Mouse (Mus musculus): ENCODE results near the gene Cyp4f39. TPM values are rescaled to one million over a fixed set of nuclear protein-coding genes. Genes with fewer than 3 reads are reported as not detected.
A peak's percentile ranks its signal among the peaks of the same experiment; 100 is the strongest.
"Not testable (repeated sequence)": the region's sequence is repeated elsewhere in the genome, so short reads cannot be mapped to it uniquely, and the experiment has no call there.

The Cyp4f39 gene
- polyA plus RNA-seq, 1 experiment from 2014 or later: 0.99 TPM

DNA sequence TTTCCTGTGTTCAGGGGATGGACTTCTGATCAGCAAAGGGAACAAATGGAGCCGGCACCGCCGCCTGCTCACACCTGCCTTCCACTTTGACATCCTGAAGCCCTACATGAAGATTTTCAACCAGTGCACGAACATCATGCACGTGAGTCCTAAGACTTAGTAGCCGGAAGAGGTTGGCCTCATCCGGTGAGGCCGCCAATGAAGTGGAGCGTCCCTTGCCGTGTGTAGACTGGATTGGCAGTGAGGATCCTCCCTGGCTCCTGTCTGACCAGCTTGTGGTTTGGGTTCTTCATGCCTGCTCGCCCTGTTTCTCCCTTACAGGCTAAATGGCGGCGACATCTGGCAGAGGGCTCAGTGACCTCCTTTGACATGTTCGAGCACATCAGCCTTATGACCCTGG lies 29.2 kb downstream of the Cyp4f39 start:
- WGBS: 84% methylated on average over 14 of the region's 14 CpGs

DNA sequence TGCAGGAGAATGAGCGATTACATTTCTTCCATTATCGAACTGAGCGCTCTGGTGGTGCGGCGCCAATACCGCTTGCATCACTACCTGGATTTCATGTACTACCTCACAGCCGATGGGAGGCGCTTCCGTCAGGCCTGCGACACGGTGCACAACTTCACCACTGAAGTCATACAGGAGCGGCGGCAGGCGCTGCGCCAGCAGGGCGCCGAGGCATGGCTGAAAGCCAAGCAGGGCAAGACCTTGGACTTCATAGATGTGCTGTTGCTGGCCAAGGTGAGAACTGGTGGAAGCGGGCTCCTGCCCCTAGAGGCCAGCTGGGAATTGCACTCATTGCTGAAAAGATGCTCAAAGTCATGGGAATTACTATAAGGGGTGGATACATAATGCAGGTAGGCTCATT lies 30.7 kb downstream of the Cyp4f39 start:
- Histone ChIP-seq H3K9ac (no peak overlapping the region), H3K9me3 (ENCODE audit: control insufficient read depth, low read length) (no peaks in the 10 kb centered on the region), H3K4me3 (replicated peaks; ENCODE audit: low read length) (peak overlapping the region; percentile 15), H3K4me1 (replicated peaks; ENCODE audit: control insufficient read depth, insufficient read depth, low read length) (no peaks in the 10 kb centered on the region), H3K4me2 (replicated peaks) (peak overlapping the region; percentile 35), H3K36me3 (replicated peaks; ENCODE audit: control insufficient read depth, insufficient read depth) (no peaks in the 10 kb centered on the region), H3K27me3 (ENCODE audit: control insufficient read depth, insufficient read depth, low read length) (no peaks in the 10 kb centered on the region), H3K27ac (no peak overlapping the region)
- peak; percentile 57 for ATAC-seq (ENCODE audit: low FRiP score)
- 15% methylated on average over 18 of the region's 18 CpGs for WGBS
- peak; percentile 73 for DNase-seq (ENCODE audit: low spot score)

More for the DNA sequence above, 29.2 kb downstream of the Cyp4f39 start:
- no peaks in the 10 kb centered on the region for H3K36me3 ChIP-seq (replicated peaks; ENCODE audit: control insufficient read depth, insufficient read depth)
- no peak overlapping the region for H3K9ac ChIP-seq
- DNase-seq (ENCODE audit: low spot score) (no peak), ATAC-seq (ENCODE audit: low FRiP score) (no peak)
- no peaks in the 10 kb centered on the region for H3K9me3 ChIP-seq (ENCODE audit: control insufficient read depth, low read length)
- no peaks in the 10 kb centered on the region for H3K27me3 ChIP-seq (ENCODE audit: control insufficient read depth, insufficient read depth, low read length)
- no peaks in the 10 kb centered on the region for H3K4me1 ChIP-seq (replicated peaks; ENCODE audit: control insufficient read depth, insufficient read depth, low read length)
- no peak overlapping the region for H3K4me2 ChIP-seq (replicated peaks)
- H3K27ac ChIP-seq: no peak overlapping the region
- H3K4me3 ChIP-seq (replicated peaks; ENCODE audit: low read length): no peak overlapping the region

DNA sequence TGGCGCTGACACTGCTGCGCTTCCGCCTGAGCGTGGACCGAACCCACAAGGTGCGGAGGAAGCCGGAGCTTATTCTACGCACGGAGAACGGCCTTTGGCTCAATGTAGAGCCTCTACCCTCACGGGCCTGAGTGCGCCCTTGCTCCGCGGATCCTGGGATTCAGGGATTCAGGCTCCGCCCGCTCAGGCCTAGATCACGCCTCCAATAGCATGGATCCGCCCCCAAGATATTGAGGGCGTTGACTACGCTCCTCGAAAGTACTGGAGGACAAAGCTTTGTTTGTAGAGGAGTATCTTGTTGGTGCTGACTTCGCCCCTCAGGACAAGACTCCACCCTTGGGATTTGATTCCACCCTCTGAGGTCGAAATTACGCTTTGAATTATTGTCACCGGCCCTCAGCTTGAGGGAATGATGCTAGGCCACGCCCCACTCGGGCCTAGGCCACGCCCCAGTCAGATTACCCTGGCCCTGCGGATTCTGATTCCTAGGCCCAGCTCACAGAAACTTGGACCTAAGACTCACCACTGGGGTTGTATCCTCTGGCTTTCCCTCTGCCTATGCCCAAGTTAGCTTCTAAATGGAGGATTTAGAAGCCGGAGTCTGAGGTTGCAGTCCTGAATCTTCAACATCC lies 39.9 kb downstream of the Cyp4f39 start:
- WGBS: 8% methylated on average over 30 of the region's 30 CpGs
- peaks cover 5% of the 10 kb centered on the region; the same call in 1 of the 2 replicates for H3K27me3 ChIP-seq (ENCODE audit: control insufficient read depth, insufficient read depth, low read length)
- H3K4me3 ChIP-seq (replicated peaks; ENCODE audit: low read length): peak overlapping the region; percentile 21
- no peaks in the 10 kb centered on the region for H3K9me3 ChIP-seq (ENCODE audit: control insufficient read depth, low read length)
- DNase-seq (ENCODE audit: low spot score): no peak
- no peak for ATAC-seq (ENCODE audit: low FRiP score)
- peak overlapping the region; percentile 49; the same call in 1 of the 2 replicates for H3K9ac ChIP-seq
- no peaks in the 10 kb centered on the region for H3K36me3 ChIP-seq (replicated peaks; ENCODE audit: control insufficient read depth, insufficient read depth)
- peak overlapping the region; percentile 41 for H3K4me2 ChIP-seq (replicated peaks)
- H3K4me1 ChIP-seq (replicated peaks; ENCODE audit: control insufficient read depth, insufficient read depth, low read length): no peaks in the 10 kb centered on the region
- H3K27ac ChIP-seq: no peak overlapping the region

DNA sequence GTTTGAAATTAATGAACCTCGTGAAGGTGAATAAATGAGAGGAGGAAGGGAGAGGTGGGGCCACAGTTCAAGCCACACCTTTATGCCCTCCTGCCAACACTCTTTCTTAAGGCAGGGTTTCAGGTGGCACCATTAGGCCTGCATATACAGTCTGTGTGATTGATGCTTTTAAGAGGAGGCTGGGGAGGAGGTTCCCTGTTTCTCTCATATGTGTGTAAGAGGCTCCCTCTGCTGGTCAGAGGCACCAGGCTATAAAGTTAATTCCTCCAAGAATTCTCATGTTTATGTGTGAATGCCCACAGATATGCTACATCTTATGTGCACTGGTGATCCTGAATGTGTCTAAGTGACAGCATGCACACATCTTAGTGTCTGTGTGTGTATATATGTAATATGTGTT lies 42.1 kb downstream of the Cyp4f39 start:
- WGBS: 67% methylated on average over 1 of the region's 1 CpGs
- H3K27me3 ChIP-seq (ENCODE audit: control insufficient read depth, insufficient read depth, low read length): peaks cover 5% of the 10 kb centered on the region; the same call in 1 of the 2 replicates
- H3K4me2 ChIP-seq (replicated peaks): no peak overlapping the region
- H3K4me3 ChIP-seq (replicated peaks; ENCODE audit: low read length): no peak overlapping the region
- ATAC-seq (ENCODE audit: low FRiP score) (peak; percentile 60; the same call in 1 of the 2 replicates), DNase-seq (ENCODE audit: low spot score) (peak; percentile 83)
- no peak overlapping the region for H3K9ac ChIP-seq
- H3K9me3 ChIP-seq (ENCODE audit: control insufficient read depth, low read length): no peaks in the 10 kb centered on the region
- no peak overlapping the region for H3K27ac ChIP-seq
- H3K4me1 ChIP-seq (replicated peaks; ENCODE audit: control insufficient read depth, insufficient read depth, low read length): no peaks in the 10 kb centered on the region
- no peaks in the 10 kb centered on the region for H3K36me3 ChIP-seq (replicated peaks; ENCODE audit: control insufficient read depth, insufficient read depth)

DNA sequence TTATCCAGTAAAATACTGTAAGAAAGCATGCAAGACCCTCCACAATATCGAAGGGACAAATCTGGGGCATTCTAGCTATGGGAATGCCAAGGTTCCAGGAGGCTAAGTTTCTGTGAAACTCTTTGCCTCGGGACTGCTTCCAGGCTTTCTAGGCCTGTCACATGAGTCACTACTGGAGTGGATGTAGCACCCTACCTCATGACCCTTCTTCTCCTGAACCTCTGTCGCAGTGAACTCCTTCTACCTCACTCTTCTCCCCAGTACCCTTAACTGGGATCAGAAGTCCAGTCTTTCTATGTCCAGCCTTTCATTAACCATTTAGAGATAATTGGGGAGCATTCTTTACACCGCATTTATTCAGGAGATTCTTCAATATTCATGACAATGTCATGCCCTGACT lies 48.0 kb downstream of the Cyp4f39 start:
- H3K27me3 ChIP-seq (ENCODE audit: control insufficient read depth, insufficient read depth, low read length); H3K4me1 ChIP-seq (replicated peaks; ENCODE audit: control insufficient read depth, insufficient read depth, low read length); ATAC-seq (ENCODE audit: low FRiP score); H3K27ac ChIP-seq; H3K4me2 ChIP-seq (replicated peaks); DNase-seq (ENCODE audit: low spot score); H3K9ac ChIP-seq; H3K36me3 ChIP-seq (replicated peaks; ENCODE audit: control insufficient read depth, insufficient read depth); H3K9me3 ChIP-seq (ENCODE audit: control insufficient read depth, low read length); H3K4me3 ChIP-seq (replicated peaks; ENCODE audit: low read length): not testable (repeated sequence)
- WGBS: 89% methylated on average over 4 of the region's 4 CpGs

DNA sequence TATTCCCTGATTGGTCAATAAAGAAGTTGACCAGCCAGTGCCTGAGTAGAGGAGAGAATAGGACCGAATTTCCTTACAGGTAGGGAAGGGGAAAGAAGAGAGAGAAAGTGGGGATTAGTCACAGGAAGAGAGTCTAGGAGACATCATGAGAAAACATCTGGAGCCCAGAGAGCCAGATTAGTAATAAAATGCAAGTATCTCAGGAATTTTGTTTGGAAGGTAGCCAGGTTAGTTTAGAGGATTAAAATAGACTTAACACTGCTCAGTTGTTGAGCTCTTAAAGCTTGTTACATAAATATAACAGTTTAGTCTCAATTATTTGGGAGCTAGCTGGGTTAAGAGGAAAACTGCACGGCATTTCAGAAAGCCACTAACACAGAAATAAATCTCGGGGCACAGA lies 48.5 kb downstream of the Cyp4f39 start:
- Histone ChIP-seq H3K36me3 (replicated peaks; ENCODE audit: control insufficient read depth, insufficient read depth) (no peaks in the 10 kb centered on the region), H3K27ac (no peak overlapping the region), H3K4me3 (replicated peaks; ENCODE audit: low read length) (no peak overlapping the region), H3K9me3 (ENCODE audit: control insufficient read depth, low read length) (no peaks in the 10 kb centered on the region), H3K4me1 (replicated peaks; ENCODE audit: control insufficient read depth, insufficient read depth, low read length) (peaks cover 9% of the 10 kb centered on the region; the same call in 1 of the 2 replicates), H3K4me2 (replicated peaks) (no peak overlapping the region), H3K9ac (no peak overlapping the region), H3K27me3 (ENCODE audit: control insufficient read depth, insufficient read depth, low read length) (no peaks in the 10 kb centered on the region)
- DNase-seq (ENCODE audit: low spot score) (no peak), ATAC-seq (ENCODE audit: low FRiP score) (no peak)
- 77% methylated on average over 3 of the region's 3 CpGs for WGBS

DNA sequence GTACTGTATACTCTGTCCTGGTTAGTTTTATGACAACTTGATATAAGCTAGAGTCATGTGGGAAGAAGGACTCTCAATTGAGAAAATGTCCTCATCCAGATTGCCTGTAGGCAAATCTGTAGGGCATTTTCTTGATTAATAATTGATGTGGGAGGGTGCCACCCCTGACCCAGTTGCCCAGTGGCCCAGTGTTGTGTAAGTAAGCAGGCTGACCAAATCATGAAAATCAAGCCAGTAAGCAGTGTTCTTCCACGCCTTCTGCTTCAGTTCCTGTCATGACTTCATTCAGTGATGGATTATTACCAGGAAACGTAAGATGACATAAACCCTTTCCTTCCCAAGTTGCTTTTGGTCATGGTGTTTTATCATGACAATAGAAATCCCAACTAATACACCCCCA lies 50.6 kb downstream of the Cyp4f39 start:
- Histone ChIP-seq H3K27ac (no peak overlapping the region), H3K4me1 (replicated peaks; ENCODE audit: control insufficient read depth, insufficient read depth, low read length) (peaks cover 18% of the 10 kb centered on the region; the same call in 1 of the 2 replicates), H3K4me2 (replicated peaks) (no peak overlapping the region), H3K36me3 (replicated peaks; ENCODE audit: control insufficient read depth, insufficient read depth) (no peaks in the 10 kb centered on the region), H3K9ac (no peak overlapping the region), H3K9me3 (ENCODE audit: control insufficient read depth, low read length) (no peaks in the 10 kb centered on the region), H3K27me3 (ENCODE audit: control insufficient read depth, insufficient read depth, low read length) (no peaks in the 10 kb centered on the region), H3K4me3 (replicated peaks; ENCODE audit: low read length) (no peak overlapping the region)
- 71% methylated on average over 2 of the region's 2 CpGs for WGBS
- no peak for ATAC-seq (ENCODE audit: low FRiP score)
- no peak for DNase-seq (ENCODE audit: low spot score)

DNA sequence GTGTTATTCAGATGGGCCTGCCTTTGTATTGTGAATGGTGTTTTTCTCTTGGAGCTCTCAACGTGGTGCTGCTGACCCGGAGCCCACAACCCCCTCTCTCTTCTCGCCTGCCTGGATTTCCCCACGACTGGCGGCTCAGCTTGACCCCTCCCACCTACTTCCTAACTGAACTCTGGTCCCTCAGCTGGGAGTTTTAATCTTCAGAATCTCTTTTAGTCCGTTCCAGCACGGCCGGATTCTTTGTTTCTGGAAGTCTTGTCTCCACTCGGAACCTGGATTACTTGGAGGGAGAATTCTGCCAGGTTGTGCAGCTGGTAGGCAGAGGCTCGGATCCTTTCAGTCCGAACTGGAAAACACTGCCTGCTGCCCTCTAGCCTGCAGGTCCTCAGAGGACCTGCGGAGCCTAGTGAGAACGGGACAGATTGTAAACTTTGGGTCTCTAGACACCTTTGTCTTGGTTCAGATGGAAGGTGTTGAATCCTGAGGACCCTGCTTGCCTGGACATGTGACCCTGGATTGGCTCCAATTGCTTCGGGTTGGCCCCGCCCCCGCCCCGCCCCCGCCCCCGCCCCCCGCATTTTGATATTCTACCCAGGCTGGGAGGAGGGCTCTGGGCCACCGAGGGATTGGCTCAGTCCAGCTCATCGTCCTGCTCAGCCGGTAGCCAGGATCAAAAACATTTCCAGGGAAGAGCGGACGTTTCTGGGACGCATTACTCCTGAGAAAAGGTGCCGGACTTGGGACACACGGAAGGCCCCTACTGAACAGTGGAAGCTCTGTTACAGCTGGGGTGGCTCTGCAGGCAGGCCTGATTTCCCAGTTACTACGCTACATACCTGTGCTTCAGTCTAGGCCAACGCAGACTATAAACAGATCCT lies 53.6 kb downstream of the Cyp4f39 start, which contains the start of gene Cyp4f17:
TSS of gene Cyp4f17 (plus strand) at position 200 of the 878 bp plus-strand sequence.
- peak; percentile 59 for DNase-seq (ENCODE audit: low spot score)
- Histone ChIP-seq H3K27me3 (ENCODE audit: control insufficient read depth, insufficient read depth, low read length) (no peaks in the 10 kb centered on the region), H3K36me3 (replicated peaks; ENCODE audit: control insufficient read depth, insufficient read depth) (no peaks in the 10 kb centered on the region), H3K9ac (peak within 1 kb of the TSS; percentile 73), H3K4me3 (replicated peaks; ENCODE audit: low read length) (peak within 1 kb of the TSS; percentile 34), H3K4me1 (replicated peaks; ENCODE audit: control insufficient read depth, insufficient read depth, low read length) (peaks cover 18% of the 10 kb centered on the region; the same call in 1 of the 2 replicates), H3K27ac (peak within 1 kb of the TSS; percentile 57), H3K9me3 (ENCODE audit: control insufficient read depth, low read length) (no peaks in the 10 kb centered on the region), H3K4me2 (replicated peaks) (peak within 1 kb of the TSS; percentile 62)
- peak; percentile 88 for ATAC-seq (ENCODE audit: low FRiP score)
- WGBS: under 1% methylated on average over 30 of the region's 30 CpGs

DNA sequence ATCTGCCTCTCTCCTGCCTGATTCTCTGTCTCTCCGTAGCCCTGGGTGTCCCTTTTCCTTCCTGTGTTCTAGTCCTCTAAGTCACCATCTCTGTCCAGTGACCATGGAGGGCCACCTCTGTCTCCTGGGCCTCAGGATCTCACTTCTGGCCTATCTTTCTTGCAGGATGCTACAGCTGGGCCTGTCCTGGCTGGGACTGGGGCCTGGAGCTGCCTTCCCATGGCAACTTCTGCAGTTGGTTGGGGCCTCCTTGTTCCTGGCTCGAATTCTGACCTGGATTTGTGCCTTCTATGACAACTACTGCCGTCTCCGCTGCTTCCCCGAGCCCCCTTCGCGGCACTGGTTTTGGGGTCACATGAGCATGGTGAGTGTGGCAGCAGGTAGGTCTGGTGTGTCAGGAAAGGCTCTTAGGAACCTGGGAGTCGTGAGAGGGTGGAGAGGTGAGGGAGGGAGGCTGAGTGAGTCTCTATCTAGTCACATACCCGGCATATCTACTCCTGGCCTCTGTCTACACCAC lies 54.3 kb downstream of the Cyp4f39 start:
- Histone ChIP-seq H3K27ac (peak overlapping the region; percentile 57), H3K4me3 (replicated peaks; ENCODE audit: low read length) (peak overlapping the region; percentile 34), H3K27me3 (ENCODE audit: control insufficient read depth, insufficient read depth, low read length) (no peaks in the 10 kb centered on the region), H3K4me2 (replicated peaks) (peak overlapping the region; percentile 62), H3K36me3 (replicated peaks; ENCODE audit: control insufficient read depth, insufficient read depth) (no peaks in the 10 kb centered on the region), H3K9ac (peak overlapping the region; percentile 73), H3K4me1 (replicated peaks; ENCODE audit: control insufficient read depth, insufficient read depth, low read length) (peaks cover 18% of the 10 kb centered on the region; the same call in 1 of the 2 replicates), H3K9me3 (ENCODE audit: control insufficient read depth, low read length) (no peaks in the 10 kb centered on the region)
- 46% methylated on average over 9 of the region's 9 CpGs for WGBS
- 0 out of 2 replicates have a peak, but pooled peaks have one; percentile 35 for ATAC-seq (ENCODE audit: low FRiP score)
- DNase-seq (ENCODE audit: low spot score): no peak
